Mouse (Mus musculus): ENCODE measurements at regions not wholly inside any gene's neighbourhood (a gene's known extent, or its start where the extent isn't known, plus 50 kb on each side); places are given as distances from the start of the nearest gene placed in this dataset.
A peak's percentile ranks its signal among the peaks of the same experiment; 100 is the strongest.

- Histone ChIP-seq H3K9ac (replicated peaks) (no peak overlapping the region), H3K27me3 (no peaks in the 10 kb centered on the region), H3K4me3 (replicated peaks) (no peak overlapping the region), H3K9me3 (no peaks in the 10 kb centered on the region), H3K36me3 (no peaks in the 10 kb centered on the region), H3K27ac (0 out of 2 replicates have a peak overlapping the region, but pooled peaks have one; percentile 19), H3K4me1 (replicated peaks) (peaks cover 35% of the 10 kb centered on the region), H3K4me2 (replicated peaks) (no peak overlapping the region)
- ATAC-seq = no peak
Measured at GRCm38 (mm10) chr16:7637993-7638392, 786.9 kb downstream of the Tmem114 start.

GRCm38 (mm10) chr16:7637121-7637700, 787.7 kb downstream of the Tmem114 start:
- no peak overlapping the region for H3K9ac ChIP-seq (replicated peaks)
- no peak overlapping the region for H3K4me3 ChIP-seq (replicated peaks)
- H3K36me3 ChIP-seq = no peaks in the 10 kb centered on the region
- no peaks in the 10 kb centered on the region for H3K9me3 ChIP-seq
- peak overlapping the region; percentile 45 for H3K27ac ChIP-seq
- H3K4me1 ChIP-seq (replicated peaks) = peaks cover 43% of the 10 kb centered on the region
- no peak overlapping the region for H3K4me2 ChIP-seq (replicated peaks)
- 0 out of 2 replicates have a peak, but pooled peaks have one; percentile 6 for ATAC-seq
- WGBS = 26% methylated on average over 5 of the region's 5 CpGs
- no peaks in the 10 kb centered on the region for H3K27me3 ChIP-seq

DNA sequence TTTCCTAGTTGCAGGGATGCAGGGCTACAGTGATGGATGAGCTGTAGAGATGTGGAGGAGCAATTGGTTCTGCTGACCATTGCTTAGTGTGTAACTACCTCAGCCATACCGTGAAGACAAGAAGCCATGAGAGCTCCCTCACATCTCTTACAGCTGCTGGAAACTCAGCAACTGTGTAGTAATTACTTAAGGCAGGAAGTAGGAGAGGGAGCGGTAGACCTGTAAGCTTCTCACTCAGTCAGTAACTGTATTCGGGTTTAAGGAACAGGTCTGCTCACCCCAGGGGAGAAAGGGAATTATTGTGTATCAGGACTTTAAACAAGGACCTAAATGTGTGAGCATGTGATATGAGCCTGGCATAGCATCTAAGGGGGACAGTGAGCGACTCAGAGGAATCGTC, 788.6 kb downstream of the Tmem114 start:
- Histone ChIP-seq H3K4me1 (replicated peaks) (peaks cover 46% of the 10 kb centered on the region), H3K36me3 (no peaks in the 10 kb centered on the region), H3K4me3 (replicated peaks) (no peak overlapping the region), H3K27ac (no peak overlapping the region), H3K9me3 (no peaks in the 10 kb centered on the region), H3K27me3 (no peaks in the 10 kb centered on the region), H3K4me2 (replicated peaks) (no peak overlapping the region), H3K9ac (replicated peaks) (no peak overlapping the region)
- ATAC-seq = no peak
- 68% methylated on average over 5 of the region's 5 CpGs for WGBS

DNA sequence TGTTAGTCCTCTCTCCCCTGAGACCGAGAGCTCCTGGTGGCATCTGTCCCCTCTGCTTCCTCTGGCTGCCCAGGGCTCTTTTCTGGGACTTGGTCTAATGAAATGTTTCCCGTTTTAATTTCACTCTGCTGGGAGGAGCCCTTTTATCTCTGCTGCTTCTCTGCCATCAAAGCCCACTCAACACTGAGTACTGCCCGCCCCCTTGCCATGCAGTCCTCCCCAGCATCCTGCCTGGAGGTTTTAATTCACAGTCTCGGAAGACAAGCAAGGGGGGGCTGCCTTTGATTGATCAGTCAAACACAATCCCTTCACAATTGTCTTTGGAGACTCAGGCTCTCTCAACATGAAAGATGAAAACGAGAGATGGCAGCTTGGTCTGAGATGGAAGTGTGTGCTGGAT, 792.5 kb downstream of the Tmem114 start:
- Histone ChIP-seq H3K4me2 (replicated peaks) (no peak overlapping the region), H3K4me3 (replicated peaks) (no peak overlapping the region), H3K27me3 (no peaks in the 10 kb centered on the region), H3K36me3 (no peaks in the 10 kb centered on the region), H3K4me1 (replicated peaks) (peaks cover 23% of the 10 kb centered on the region), H3K27ac (0 out of 2 replicates have a peak overlapping the region, but pooled peaks have one; percentile 14), H3K9ac (replicated peaks) (no peak overlapping the region), H3K9me3 (no peaks in the 10 kb centered on the region)
- 5% methylated on average over 5 of the region's 5 CpGs for WGBS
- peak; percentile 77; the same call in 1 of the 2 replicates for ATAC-seq

DNA sequence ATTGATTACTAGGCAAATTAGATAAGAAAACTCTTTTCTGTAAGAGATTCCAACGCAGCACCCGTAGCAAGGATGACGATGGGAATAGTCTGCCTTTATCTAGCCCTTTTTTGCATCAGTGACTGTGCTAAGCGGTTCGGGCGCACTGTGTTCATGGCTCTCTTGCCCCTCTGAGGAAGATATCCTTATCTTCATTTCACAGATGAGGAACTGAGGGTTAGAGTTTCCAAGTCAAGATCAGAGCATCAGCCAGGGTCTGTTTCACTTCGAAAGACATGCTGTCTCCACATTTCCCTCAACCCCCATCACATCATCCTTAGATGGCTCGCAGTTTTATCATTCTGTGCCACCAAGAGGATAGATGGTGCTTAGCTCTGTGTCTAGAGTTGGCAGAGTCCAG, 796.6 kb downstream of the Tmem114 start:
- Histone ChIP-seq H3K9ac (replicated peaks) (no peak overlapping the region), H3K4me1 (replicated peaks) (peaks cover 12% of the 10 kb centered on the region), H3K9me3 (no peaks in the 10 kb centered on the region), H3K36me3 (no peaks in the 10 kb centered on the region), H3K27me3 (no peaks in the 10 kb centered on the region), H3K27ac (no peak overlapping the region), H3K4me3 (replicated peaks) (no peak overlapping the region), H3K4me2 (replicated peaks) (no peak overlapping the region)
- WGBS = 81% methylated on average over 8 of the region's 8 CpGs
- no peak for ATAC-seq

GRCm38 (mm10) chr16:7606602-7607001, 818.3 kb downstream of the Tmem114 start:
- Histone ChIP-seq H3K4me1 (replicated peaks) (no peaks in the 10 kb centered on the region; the same call in 1 of the 2 replicates), H3K27me3 (no peaks in the 10 kb centered on the region), H3K36me3 (no peaks in the 10 kb centered on the region), H3K9me3 (no peaks in the 10 kb centered on the region; the same call in 1 of the 2 replicates), H3K9ac (replicated peaks) (no peak overlapping the region), H3K4me3 (replicated peaks) (no peak overlapping the region), H3K4me2 (replicated peaks) (no peak overlapping the region), H3K27ac (no peak overlapping the region)
- WGBS = 75% methylated on average over 2 of the region's 2 CpGs
- no peak for ATAC-seq

DNA sequence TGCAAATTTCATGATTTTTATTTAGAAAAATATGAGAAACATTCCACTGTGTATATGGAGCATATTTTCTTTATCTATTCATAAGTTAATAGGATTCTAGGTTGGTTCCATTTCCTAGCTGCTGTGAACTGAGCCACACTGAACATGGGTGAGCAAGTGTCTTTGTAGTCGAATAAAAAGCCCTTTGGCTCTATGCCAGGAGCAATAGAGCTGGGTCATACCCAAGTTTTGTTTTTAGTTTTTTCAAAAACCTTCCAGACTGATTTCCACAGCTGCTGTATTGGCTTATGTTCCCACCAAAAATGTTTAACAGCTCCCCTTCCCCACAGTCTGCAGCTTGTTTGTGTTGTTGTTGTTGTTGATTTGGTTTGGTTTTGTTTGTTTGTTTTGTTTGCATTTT, 822.5 kb downstream of the Tmem114 start:
- ATAC-seq = no peak
- WGBS = 34% methylated on average over 1 of the region's 1 CpGs
- no peak overlapping the region for H3K4me3 ChIP-seq (replicated peaks)
- H3K9me3 ChIP-seq = no peaks in the 10 kb centered on the region
- H3K27ac ChIP-seq = no peak overlapping the region
- no peaks in the 10 kb centered on the region for H3K36me3 ChIP-seq
- H3K9ac ChIP-seq (replicated peaks) = no peak overlapping the region
- H3K4me1 ChIP-seq (replicated peaks) = no peaks in the 10 kb centered on the region; the same call in 1 of the 2 replicates
- H3K27me3 ChIP-seq = no peaks in the 10 kb centered on the region
- H3K4me2 ChIP-seq (replicated peaks) = no peak overlapping the region

DNA sequence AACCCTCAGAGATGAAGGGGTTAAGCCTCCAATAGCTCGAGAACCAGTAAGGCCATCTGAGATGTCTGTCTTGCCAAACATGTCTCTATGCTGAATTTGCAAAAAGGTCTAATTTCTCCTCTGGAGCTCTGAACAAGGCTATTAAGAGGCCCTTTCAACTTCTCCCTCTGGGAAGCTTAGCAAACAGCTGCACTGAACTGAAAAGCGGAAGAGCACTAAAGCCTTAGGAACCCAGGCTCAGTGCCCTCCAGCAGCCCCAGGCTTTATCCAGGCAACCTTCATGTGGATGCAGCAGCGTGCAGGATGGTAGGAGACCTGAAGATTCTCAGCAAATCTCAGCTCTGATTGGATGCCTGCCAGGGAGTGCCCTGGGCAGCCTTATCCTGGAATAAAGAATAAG, 850.1 kb downstream of the Tmem114 start:
- H3K9ac ChIP-seq (replicated peaks) = no peak overlapping the region
- H3K27ac ChIP-seq = no peak overlapping the region
- H3K27me3 ChIP-seq = no peaks in the 10 kb centered on the region
- no peak for ATAC-seq
- H3K4me1 ChIP-seq (replicated peaks) = 0 out of 2 replicates have a peak, but pooled peaks cover 8% of the 10 kb centered on the region
- no peaks in the 10 kb centered on the region for H3K9me3 ChIP-seq
- no peak overlapping the region for H3K4me2 ChIP-seq (replicated peaks)
- H3K36me3 ChIP-seq = no peaks in the 10 kb centered on the region
- WGBS = 35% methylated on average over 3 of the region's 3 CpGs
- H3K4me3 ChIP-seq (replicated peaks) = no peak overlapping the region

- 79% methylated on average over 2 of the region's 2 CpGs for WGBS
- H3K9ac ChIP-seq (replicated peaks) = no peak overlapping the region
- no peak for ATAC-seq
- no peaks in the 10 kb centered on the region for H3K9me3 ChIP-seq
- H3K36me3 ChIP-seq = no peaks in the 10 kb centered on the region
- H3K4me1 ChIP-seq (replicated peaks) = no peaks in the 10 kb centered on the region
- no peak overlapping the region for H3K4me3 ChIP-seq (replicated peaks)
- no peak overlapping the region for H3K4me2 ChIP-seq (replicated peaks)
- no peak overlapping the region for H3K27ac ChIP-seq
- no peaks in the 10 kb centered on the region for H3K27me3 ChIP-seq
Measured at GRCm38 (mm10) chr16:7560841-7561240, 864.1 kb downstream of the Tmem114 start.

DNA sequence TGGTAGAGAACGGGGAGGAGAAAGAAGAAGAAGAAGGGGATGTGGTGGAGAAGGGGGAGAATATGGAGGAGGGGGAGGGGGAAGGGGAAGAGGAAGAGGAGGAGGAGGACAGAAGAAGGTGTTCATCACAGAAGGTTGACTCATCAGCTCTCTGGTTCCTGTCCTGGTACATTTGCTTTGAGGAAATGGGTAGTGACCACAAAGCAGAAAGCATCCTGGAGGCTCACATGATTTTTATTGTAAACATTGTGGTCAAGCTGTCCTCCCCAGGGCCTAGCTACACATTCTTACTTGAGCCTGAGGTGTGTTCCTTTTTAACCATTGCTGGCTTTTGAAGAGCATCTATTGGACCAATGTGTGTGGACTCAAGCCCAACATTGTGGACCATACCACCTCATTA, 865.8 kb downstream of the Tmem114 start:
- no peaks in the 10 kb centered on the region for H3K9me3 ChIP-seq
- no peaks in the 10 kb centered on the region for H3K36me3 ChIP-seq
- WGBS = 92% methylated on average over 1 of the region's 1 CpGs
- no peak for ATAC-seq
- H3K9ac ChIP-seq (replicated peaks) = no peak overlapping the region
- no peaks in the 10 kb centered on the region for H3K4me1 ChIP-seq (replicated peaks)
- H3K4me2 ChIP-seq (replicated peaks) = no peak overlapping the region
- H3K27me3 ChIP-seq = no peaks in the 10 kb centered on the region
- H3K4me3 ChIP-seq (replicated peaks) = no peak overlapping the region
- H3K27ac ChIP-seq = no peak overlapping the region

GRCm38 (mm10) chr16:7558637-7559036, 866.3 kb downstream of the Tmem114 start:
- H3K9ac ChIP-seq (replicated peaks) = no peak overlapping the region
- no peak overlapping the region for H3K4me2 ChIP-seq (replicated peaks)
- no peak for ATAC-seq
- no peaks in the 10 kb centered on the region for H3K27me3 ChIP-seq
- H3K27ac ChIP-seq = no peak overlapping the region
- 100% methylated on average over 1 of the region's 1 CpGs for WGBS
- H3K36me3 ChIP-seq = no peaks in the 10 kb centered on the region
- no peak overlapping the region for H3K4me3 ChIP-seq (replicated peaks)
- no peaks in the 10 kb centered on the region for H3K4me1 ChIP-seq (replicated peaks)
- H3K9me3 ChIP-seq = no peaks in the 10 kb centered on the region

- no peak for ATAC-seq
- 92% methylated on average over 9 of the region's 9 CpGs for WGBS
- H3K4me2 ChIP-seq (replicated peaks) = no peak overlapping the region
Measured at GRCm38 (mm10) chr16:7555911-7556310, 869.0 kb downstream of the Tmem114 start.

DNA sequence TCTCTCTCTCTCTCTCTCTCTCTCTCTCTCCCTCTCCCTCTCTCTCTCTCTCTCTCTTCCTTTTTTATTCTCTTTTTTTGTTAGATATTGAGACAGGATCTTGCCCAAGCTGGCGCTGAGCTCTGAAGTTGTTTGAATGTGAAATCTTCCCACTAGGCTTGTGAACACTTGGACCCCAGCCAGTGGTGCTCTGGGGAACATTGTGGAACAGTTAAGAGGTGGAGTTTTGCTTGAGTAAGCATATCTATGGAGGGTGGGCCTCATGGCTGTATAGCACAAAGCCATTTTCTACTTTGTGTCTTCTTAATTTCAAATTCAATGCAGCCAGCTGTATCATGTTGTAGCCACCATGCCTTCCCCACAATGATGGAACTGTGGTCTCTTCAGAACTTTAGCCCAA, 875.4 kb downstream of the Tmem114 start:
- Histone ChIP-seq H3K4me1 (replicated peaks) (no peaks in the 10 kb centered on the region), H3K9me3 (no peaks in the 10 kb centered on the region), H3K9ac (replicated peaks) (no peak overlapping the region), H3K4me3 (replicated peaks) (no peak overlapping the region), H3K27ac (no peak overlapping the region), H3K4me2 (replicated peaks) (no peak overlapping the region), H3K27me3 (no peaks in the 10 kb centered on the region), H3K36me3 (no peaks in the 10 kb centered on the region)
- no peak for ATAC-seq
- WGBS = 72% methylated on average over 1 of the region's 1 CpGs

More at GRCm38 (mm10) chr16:7555911-7556310, 869.0 kb downstream of the Tmem114 start:
- no peak overlapping the region for H3K9ac ChIP-seq (replicated peaks)
- no peaks in the 10 kb centered on the region for H3K4me1 ChIP-seq (replicated peaks)
- H3K9me3 ChIP-seq = no peaks in the 10 kb centered on the region
- H3K36me3 ChIP-seq = no peaks in the 10 kb centered on the region
- H3K27me3 ChIP-seq = no peaks in the 10 kb centered on the region
- H3K27ac ChIP-seq = no peak overlapping the region
- H3K4me3 ChIP-seq (replicated peaks) = no peak overlapping the region

Measured in midbrain, embryonic 13.5 days (tissue).